ENCODE assay signal across 8 mouse cellular contexts in the genomic region with DNA sequence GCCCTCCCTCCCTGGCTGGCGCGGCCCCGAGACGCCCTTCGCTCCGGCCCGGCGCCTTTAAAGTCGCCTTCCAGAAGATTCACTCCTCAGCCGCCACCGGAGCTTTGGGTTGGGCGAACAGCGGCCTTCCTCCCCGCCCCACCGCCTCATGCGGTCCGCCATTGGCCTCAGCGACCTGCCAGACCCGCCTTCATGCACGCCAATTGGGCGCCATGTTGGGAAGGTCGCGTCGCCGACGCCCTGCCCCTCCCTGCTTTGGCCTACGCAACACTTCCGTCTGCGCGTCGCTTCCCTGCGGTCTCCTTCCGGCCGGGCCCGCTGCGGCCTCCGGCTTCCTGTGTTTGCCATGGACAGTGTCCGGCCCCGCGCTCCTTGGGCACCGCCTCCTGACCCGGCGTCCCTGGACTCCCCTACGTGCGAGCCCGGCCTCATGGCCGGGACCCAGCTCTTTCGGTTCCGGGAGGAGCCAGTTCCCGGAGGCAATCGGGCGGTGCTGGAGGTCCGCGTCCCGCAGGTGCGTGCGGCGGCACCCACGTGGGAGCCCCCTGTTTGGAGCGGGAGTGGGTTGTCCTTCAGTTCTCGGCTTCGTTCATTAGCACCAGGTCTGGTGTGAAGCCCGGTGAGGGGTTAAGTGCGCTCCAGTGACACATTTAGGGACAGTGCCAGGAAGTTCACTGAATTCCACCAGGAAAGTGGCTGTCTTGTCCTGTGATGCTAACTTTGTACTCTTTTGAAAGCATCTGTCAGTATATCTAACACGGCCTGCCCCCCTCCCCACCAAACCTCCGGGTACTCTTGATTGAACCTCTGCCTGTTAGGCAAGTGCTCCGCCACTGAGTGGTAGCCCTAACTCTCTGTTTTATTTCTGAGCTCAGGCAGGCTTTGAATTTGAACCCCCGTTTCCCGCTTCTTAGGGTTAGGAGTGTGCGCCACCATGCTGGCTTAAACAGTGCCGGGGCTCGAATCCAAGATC. TPM values are rescaled to one million over a fixed set of nuclear protein-coding genes. Genes with fewer than 3 reads are reported as not detected.
DNase-seq lines count a peak whose midpoint lies in the region; ATAC-seq and TF ChIP-seq lines count a peak whose summit lies in the region.

A gene (plus strand): TSS at position 18 of the 973 bp plus-strand sequence.
A gene (minus strand): TSS at position 189 of the 973 bp plus-strand sequence.

- no peaks in the 10 kb centered on the region for H3K27me3 ChIP-seq in hindbrain, postnatal 0 days (ENCODE audit: insufficient read depth, low read length)

- TF ChIP-seq CTCF in gastrocnemius, adult 2 months (IDR thresholded peaks at IDR 0.05) = no peak
- TF ChIP-seq CTCF in hindbrain, postnatal 0 days (IDR thresholded peaks at IDR 0.05; ENCODE audit: low read depth) = no peak
- TF ChIP-seq CTCF in left cerebral cortex, adult 2 months (IDR thresholded peaks at IDR 0.05) = no peak

- H3K36me3 ChIP-seq in hindbrain, postnatal 0 days (ENCODE audit: insufficient read depth, low read length) = peaks cover 18% of the 10 kb centered on the region

- peak within 1 kb of the TSS; percentile 77 for H3K9ac ChIP-seq in hindbrain, postnatal 0 days (replicated peaks; ENCODE audit: low read length)

- 1% methylated on average over 72 of the region's 72 CpGs for WGBS in hindbrain, postnatal 0 days

- no peaks in the 10 kb centered on the region for H3K9me3 ChIP-seq in hindbrain, postnatal 0 days (ENCODE audit: low read length)

- peaks cover 8% of the 10 kb centered on the region for H3K4me1 ChIP-seq in hindbrain, postnatal 0 days (ENCODE audit: insufficient read depth, low read length)

- DNase-seq in ZHBTc4 (ENCODE audit: low read depth, low spot score) = peak; percentile 99
- DNase-seq in gastrocnemius, adult 2 months = peak; percentile 99
- peak; percentile 98 for DNase-seq in hindbrain, postnatal 0 days (ENCODE audit: low spot score)
- DNase-seq in left cerebral cortex, adult 2 months (ENCODE audit: extremely low spot score in 1 of 2, low spot score in 2 of 2) = peak; percentile 95 to 98
- DNase-seq in right cerebral cortex, adult 2 months (ENCODE audit: low spot score in 2 of 2) = peak; percentile 96 to 98
- DNase-seq in urinary bladder, postnatal 14 days (ENCODE audit: low spot score) = peak; percentile 98

- peak; percentile 75 for ATAC-seq in common myeloid progenitor, adult 5-6 weeks (replicated peaks; ENCODE audit: low read depth, poor library complexity, severe bottlenecking)
- ATAC-seq in hindbrain, postnatal 0 days = peak; percentile 98
- ATAC-seq in megakaryocyte, adult 5-6 weeks (ENCODE audit: poor library complexity, severe bottlenecking) = peak; percentile 93

- H3K4me2 ChIP-seq in hindbrain, postnatal 0 days (ENCODE audit: low read depth, low read length) = peak within 1 kb of the TSS; percentile 65

- peak within 1 kb of the TSS; percentile 93 for H3K4me3 ChIP-seq in gastrocnemius, adult 2 months
- peak within 1 kb of the TSS; percentile 88 for H3K4me3 ChIP-seq in hindbrain, postnatal 0 days (ENCODE audit: low read length)
- H3K4me3 ChIP-seq in left cerebral cortex, adult 2 months = peak within 1 kb of the TSS; percentile 78

- peak within 1 kb of the TSS; percentile 99 for H3K27ac ChIP-seq in gastrocnemius, adult 2 months
- peak within 1 kb of the TSS; percentile 95 for H3K27ac ChIP-seq in hindbrain, postnatal 0 days
- peak within 1 kb of the TSS; percentile 92 for H3K27ac ChIP-seq in left cerebral cortex, adult 2 months

- intact Hi-C loops in gastrocnemius, adult 2 months (cut with DNase I) = loop anchor here (1.0 kb wide), 1 partner anchor 9 kb away; a partner anchor contains a TSS
- intact Hi-C loops in left cerebral cortex, adult 2 months (cut with DNase I) = loop anchor here (1.0 kb wide), 1 partner anchor 10 kb away; a partner anchor contains a TSS

RNA-seq across cellular contexts. Expression of the first gene that starts in this region (rescaled TPM):
- total RNA-seq in common myeloid progenitor, adult 5-6 weeks (2017) = 50.4 and 52.0 TPM in 2 replicates
- 10 to 100 TPM; 35.4 to 42.9 TPM for total RNA-seq in gastrocnemius, adult 2 months (2021)
- total RNA-seq in hindbrain, postnatal 0 days (2014; rRNA removed) = 30.1 and 43.2 TPM in 2 replicates
- polyA plus RNA-seq in hindbrain, postnatal 0 days (2015; fragmentation: Nextera tagmentation; extraction: Ambion mirVana) = 50.8 and 54.4 TPM in 2 replicates
- total RNA-seq in left cerebral cortex, adult 2 months (2021) = 10 to 100 TPM; 23.9 to 26.3 TPM
- total RNA-seq in megakaryocyte, adult 5-6 weeks (2015) = 55.4 and 61.3 TPM in 2 replicates
- total RNA-seq in megakaryocyte, adult 5-6 weeks (2017) = 38.5 and 42.6 TPM in 2 replicates

RNA-seq across cellular contexts. Expression of the second gene that starts in this region (rescaled TPM):
- 39.2 and 56.0 TPM in 2 replicates for total RNA-seq in common myeloid progenitor, adult 5-6 weeks (2017)
- 10 to 100 TPM; 21.7 to 30.4 TPM for total RNA-seq in gastrocnemius, adult 2 months (2021)
- total RNA-seq in hindbrain, postnatal 0 days (2014; rRNA removed) = 31.9 and 37.5 TPM in 2 replicates
- 48.1 and 48.6 TPM in 2 replicates for polyA plus RNA-seq in hindbrain, postnatal 0 days (2015; fragmentation: Nextera tagmentation; extraction: Ambion mirVana)
- total RNA-seq in left cerebral cortex, adult 2 months (2021) = 10 to 100 TPM; 29.7 to 35.9 TPM
- total RNA-seq in megakaryocyte, adult 5-6 weeks (2015) = 33.4 and 37.4 TPM in 2 replicates
- 36.3 and 37.7 TPM in 2 replicates for total RNA-seq in megakaryocyte, adult 5-6 weeks (2017)

Comparison
In these comparisons a context has a peak if more than half of its experiments do, and no peak if none do; other contexts are left out.
1. Peak in every context shown above with its lines: DNase-seq, ATAC-seq, H3K4me3 ChIP-seq and H3K27ac ChIP-seq.